Mouse (Mus musculus) stomach, embryonic 16.5 days (tissue): ENCODE measurements around the gene Pgam2. TPM values are rescaled to one million over a fixed set of nuclear protein-coding genes. Genes with fewer than 3 reads are reported as not detected.

ENCODE experiments used
- ATAC-seq: fragments of 200-750 bp; cut with Nextera tagmentation; 2 replicates; pipeline ENCODE4 v1.8.0; 2017; ENCODE audit warnings: moderate number of reproducible peaks, moderate TSS enrichment; ENCODE audit not compliant: insufficient read depth, low FRiP score
- H3K27ac ChIP-seq: fragments of 300-500 bp; sonication (generic); 2 replicates; pipeline ENCODE4 v1.5.1; 2014; ENCODE audit warnings: low read length
- H3K27me3 ChIP-seq: fragments of 300-500 bp; sonication (generic); 2 replicates; pipeline ENCODE4 v1.6.1; 2014; ENCODE audit warnings: low read length, control low read depth, mixed read lengths; ENCODE audit not compliant: control insufficient read depth, insufficient read depth
- H3K36me3 ChIP-seq: fragments of 300-500 bp; sonication (generic); 2 replicates; pipeline ENCODE4 v1.6.1; 2014; ENCODE audit warnings: low read length; ENCODE audit not compliant: control insufficient read depth, insufficient read depth
- H3K4me1 ChIP-seq: fragments of 300-500 bp; sonication (generic); 2 replicates; pipeline ENCODE4 v1.6.1; 2014; ENCODE audit warnings: low read length, control low read depth, mixed read lengths; ENCODE audit not compliant: control insufficient read depth, insufficient read depth
- H3K4me2 ChIP-seq: fragments of 300-500 bp; sonication (generic); 2 replicates; pipeline ENCODE4 v1.6.1; 2014; ENCODE audit warnings: low read depth, low read length, mixed read lengths
- H3K4me3 ChIP-seq: fragments of 300-500 bp; sonication (generic); replicated peaks from 2 replicates; pipeline ENCODE4 v1.5.1; 2014; ENCODE audit warnings: mild to moderate bottlenecking, low read length
- H3K9ac ChIP-seq: fragments of 300-500 bp; sonication (generic); 2 replicates; pipeline ENCODE4 v1.6.1; 2014; ENCODE audit warnings: low read length
- H3K9me3 ChIP-seq: fragments of 300-500 bp; sonication (generic); replicated peaks from 2 replicates; pipeline ENCODE4 v1.6.1; 2016; ENCODE audit warnings: low read length, control low read depth; ENCODE audit not compliant: control insufficient read depth
- WGBS: fragments of 180-500 bp; shearing (Covaris S2); extraction: QIAGEN DNeasy Blood & Tissue Kit; methylation state at CpG from one replicate; pipeline ENCODE4 v1.1.7; 2014; 5-methylcytosine and 5-hydroxymethylcytosine counted together
- polyA plus RNA-seq: library from polyadenylated mRNA; unstranded; fragments of >200 nt; fragmentation: Nextera tagmentation; extraction: Ambion mirVana; gene quantifications from 2 replicates; pipeline ENCODE4 v1.2.1, GENCODE M21; 2015

Pgam2 gene
- polyA plus RNA-seq, 1 experiment from 2014 or later = 78.0 TPM

DNA sequence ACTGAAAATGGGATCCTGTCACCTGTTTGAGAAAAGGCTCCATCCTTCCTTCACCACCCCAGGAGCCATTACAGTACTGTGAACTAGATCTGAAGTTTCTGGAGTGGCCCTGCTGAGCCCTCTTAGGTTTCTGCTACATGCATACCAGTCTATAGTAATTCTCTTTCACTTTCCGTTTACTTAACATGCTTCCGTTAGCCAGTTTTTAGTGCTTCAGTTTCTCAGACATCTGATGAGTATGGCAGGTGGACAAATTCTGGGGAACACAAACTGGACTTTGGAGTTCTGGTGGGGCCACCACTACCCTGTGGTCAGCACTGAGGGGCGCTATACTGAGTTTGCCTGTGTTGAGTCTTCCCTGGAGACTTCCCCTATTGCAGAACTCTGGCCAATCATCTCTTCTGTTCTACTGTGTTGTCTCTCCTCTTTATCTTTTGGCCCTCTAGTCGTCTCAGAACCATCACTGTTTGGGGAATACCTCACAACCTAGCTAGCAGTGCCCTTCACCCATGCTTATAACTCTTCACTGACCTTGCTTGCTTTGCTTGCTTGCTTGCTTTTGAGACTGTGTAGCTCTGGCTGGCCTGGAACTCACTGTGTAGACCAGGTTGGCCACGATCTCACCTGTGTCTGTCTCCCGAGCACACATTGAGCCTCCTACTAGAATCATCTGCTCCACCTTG, 14.3 kb downstream of the Pgam2 start:
- Histone ChIP-seq H3K27ac (peak overlapping the region; percentile 86), H3K9ac (peak overlapping the region; percentile 86), H3K36me3 (peaks cover 3% of the 10 kb centered on the region; the same call in 1 of the 2 replicates), H3K4me2 (peak overlapping the region; percentile 88), H3K27me3 (no peaks in the 10 kb centered on the region), H3K4me1 (peaks cover 10% of the 10 kb centered on the region), H3K9me3 (no peaks in the 10 kb centered on the region), H3K4me3 (peak overlapping the region; percentile 70)
- ATAC-seq = no peak
- 48% methylated on average over 6 of the region's 6 CpGs for whole genome bisulfite sequencing

DNA sequence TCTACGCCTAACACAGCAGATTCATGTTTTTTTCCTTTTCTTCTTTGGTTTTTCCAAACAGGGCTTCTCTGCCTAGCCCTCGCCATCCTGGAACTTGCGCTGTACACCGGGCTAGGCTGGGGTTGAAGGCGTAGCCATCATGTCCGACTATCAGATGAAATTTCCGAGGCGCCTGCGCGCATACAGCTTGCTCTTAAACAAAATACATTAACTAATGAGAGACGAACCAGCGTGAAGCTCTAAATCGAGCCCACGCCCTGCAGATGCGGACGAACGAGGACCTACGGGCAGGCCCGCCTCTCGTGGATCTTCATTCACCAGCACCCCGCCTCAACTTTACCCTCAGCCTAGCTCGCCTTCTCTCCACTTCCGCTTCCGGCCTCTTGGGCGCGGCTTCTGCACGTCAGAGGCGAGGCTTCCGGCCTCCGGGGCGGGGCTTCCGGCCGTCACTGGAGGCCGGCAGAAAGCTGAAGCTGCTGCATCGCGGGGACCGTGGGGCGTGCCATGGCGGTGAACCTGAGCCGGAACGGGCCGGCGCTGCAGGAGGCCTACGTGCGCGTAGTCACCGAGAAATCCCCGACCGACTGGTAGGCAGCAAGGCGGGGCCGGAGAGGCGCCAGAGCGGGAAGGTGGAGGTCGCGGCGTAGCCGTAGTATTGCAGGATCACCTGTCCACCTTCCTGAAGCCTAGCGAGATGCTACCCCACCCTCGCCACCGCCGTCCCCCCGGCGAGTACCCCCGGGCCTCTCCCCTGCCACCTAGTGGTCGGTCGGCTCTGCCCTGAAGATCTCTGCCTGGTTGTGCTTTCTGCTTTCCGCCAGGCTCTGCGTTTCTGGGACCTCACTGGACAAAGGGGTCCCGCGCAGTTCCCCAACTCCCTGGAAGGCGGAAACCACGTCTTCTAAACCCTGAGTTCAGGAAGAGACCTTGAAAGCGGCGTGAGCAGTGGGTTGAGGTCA, 15.2 kb downstream of the Pgam2 start, which contains the start of gene Dbnl:
TSS of gene Dbnl (plus strand) at position 433 of the 959 bp plus-strand sequence.
- ATAC-seq = peak; percentile 97
- H3K4me1 ChIP-seq = peaks cover 10% of the 10 kb centered on the region
- no peaks in the 10 kb centered on the region for H3K27me3 ChIP-seq
- H3K27ac ChIP-seq = peak within 1 kb of the TSS; percentile 86
- H3K4me3 ChIP-seq = peak within 1 kb of the TSS; percentile 70
- peak within 1 kb of the TSS; percentile 88 for H3K4me2 ChIP-seq
- no peaks in the 10 kb centered on the region for H3K9me3 ChIP-seq
- WGBS = under 1% methylated on average over 74 of the region's 74 CpGs
- H3K9ac ChIP-seq = peak within 1 kb of the TSS; percentile 86
- H3K36me3 ChIP-seq = no peaks in the 10 kb centered on the region

DNA sequence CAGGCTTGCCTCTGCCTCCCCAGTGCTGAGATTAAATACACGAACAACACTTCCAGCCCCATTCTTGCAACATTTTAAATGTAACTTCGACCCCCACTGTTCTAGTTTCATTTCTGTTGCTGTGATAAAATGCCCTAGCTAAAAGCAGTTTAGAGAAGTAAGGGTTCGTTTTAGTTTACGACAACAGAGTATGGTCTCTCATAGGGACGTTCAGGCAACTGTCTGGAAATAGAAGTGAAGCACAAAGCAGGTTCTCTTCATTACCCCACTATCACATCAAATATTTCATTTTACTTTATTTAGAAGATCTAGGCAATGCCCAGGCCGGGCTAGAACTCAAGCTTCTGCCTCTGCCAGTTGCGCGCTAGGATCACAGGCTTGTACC, 15.9 kb downstream of the Pgam2 start:
- no peaks in the 10 kb centered on the region for H3K9me3 ChIP-seq
- H3K36me3 ChIP-seq = no peaks in the 10 kb centered on the region
- H3K27ac ChIP-seq = peak overlapping the region; percentile 86
- no peak for ATAC-seq
- peaks cover 10% of the 10 kb centered on the region for H3K4me1 ChIP-seq
- peak overlapping the region; percentile 70 for H3K4me3 ChIP-seq
- H3K9ac ChIP-seq = peak overlapping the region; percentile 74
- no peaks in the 10 kb centered on the region for H3K27me3 ChIP-seq
- peak overlapping the region; percentile 68 for H3K4me2 ChIP-seq
- 34% methylated on average over 8 of the region's 8 CpGs for WGBS

DNA sequence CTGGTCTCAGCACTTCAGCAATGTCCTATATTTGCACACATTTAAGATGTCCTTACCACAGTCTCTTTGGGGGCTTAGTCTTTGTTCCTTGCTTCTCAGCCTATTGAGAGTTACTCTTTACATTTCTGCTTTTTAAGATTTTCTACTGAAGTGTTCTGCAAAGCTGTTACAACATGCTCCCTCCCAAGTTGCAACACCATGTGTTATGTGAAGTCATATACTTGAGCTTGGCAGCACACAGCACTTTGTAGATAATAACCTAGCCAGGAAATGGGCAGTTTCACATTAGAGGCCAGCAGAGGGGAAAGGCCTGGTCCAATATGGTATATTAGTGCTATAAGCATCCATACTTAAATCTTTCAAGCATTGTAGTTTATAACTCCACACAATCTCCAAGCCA, 17.8 kb downstream of the Pgam2 start:
- no peak overlapping the region for H3K27ac ChIP-seq
- peaks cover 10% of the 10 kb centered on the region for H3K4me1 ChIP-seq
- no peak for ATAC-seq
- H3K4me2 ChIP-seq = no peak overlapping the region
- H3K27me3 ChIP-seq = no peaks in the 10 kb centered on the region
- H3K9me3 ChIP-seq = no peaks in the 10 kb centered on the region
- H3K36me3 ChIP-seq = no peaks in the 10 kb centered on the region
- no peak overlapping the region for H3K9ac ChIP-seq
- H3K4me3 ChIP-seq = no peak overlapping the region

DNA sequence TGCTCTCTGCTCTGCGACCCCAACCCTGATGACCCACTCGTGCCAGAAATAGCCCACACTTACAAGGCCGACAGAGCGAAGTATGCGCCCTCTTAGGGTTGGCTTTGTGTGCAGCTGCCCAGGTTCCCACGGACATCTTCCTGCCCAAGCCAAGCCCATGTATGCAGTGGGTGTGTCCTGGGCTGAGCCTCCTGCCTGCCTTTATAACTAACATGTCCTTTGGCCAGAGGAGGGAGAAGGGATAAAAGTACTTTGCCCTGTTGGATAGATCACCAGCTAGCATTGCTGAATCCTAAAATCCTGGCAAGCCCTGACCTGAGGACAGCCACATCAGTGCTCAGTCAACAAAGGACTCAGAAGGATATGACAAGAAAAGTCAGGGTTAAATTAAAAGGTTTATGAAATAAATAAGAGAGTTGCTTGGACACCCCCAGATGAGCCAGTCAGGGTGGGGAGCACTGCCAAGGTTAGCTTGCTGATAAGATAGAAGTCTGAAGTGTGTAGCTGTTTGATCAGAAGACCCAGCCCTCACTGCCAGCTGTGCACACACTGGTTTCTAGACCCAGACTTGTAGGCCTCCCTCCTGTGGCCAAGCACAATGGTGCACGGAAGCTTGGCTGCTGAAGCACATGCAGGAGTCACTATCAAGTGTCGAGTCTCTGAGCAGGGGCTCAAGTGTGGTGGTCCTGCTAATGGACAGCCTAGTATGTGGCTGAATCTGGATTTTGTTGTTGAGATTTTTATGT, 21.2 kb downstream of the Pgam2 start:
- Histone ChIP-seq H3K4me1 (no peaks in the 10 kb centered on the region), H3K4me2 (no peak overlapping the region), H3K36me3 (no peaks in the 10 kb centered on the region), H3K27me3 (no peaks in the 10 kb centered on the region), H3K4me3 (no peak overlapping the region), H3K9me3 (no peaks in the 10 kb centered on the region), H3K9ac (no peak overlapping the region), H3K27ac (no peak overlapping the region)
- peak; percentile 71 for ATAC-seq
- 54% methylated on average over 8 of the region's 8 CpGs for WGBS

DNA sequence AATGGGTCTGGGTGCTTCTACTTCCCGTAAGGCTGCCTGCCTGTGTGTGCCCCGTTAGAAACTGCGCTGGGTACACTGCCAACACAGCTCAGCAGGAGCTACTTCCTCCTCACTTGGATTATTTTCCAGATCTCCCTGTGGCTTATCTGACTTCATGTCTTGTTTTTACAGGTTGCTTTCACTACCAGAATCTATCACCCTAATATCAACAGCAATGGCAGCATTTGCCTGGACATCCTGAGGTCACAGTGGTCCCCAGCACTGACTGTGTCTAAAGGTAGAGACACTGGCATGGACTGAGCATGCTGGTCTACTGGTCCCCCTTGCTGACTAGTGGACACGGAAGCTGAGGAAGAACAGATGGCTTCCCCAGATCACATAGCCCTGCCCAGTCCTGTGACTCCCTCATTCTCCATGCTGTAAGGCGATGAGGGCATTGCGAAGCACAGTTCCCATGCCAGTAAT, 23.5 kb downstream of the Pgam2 start:
- H3K9ac ChIP-seq = no peak overlapping the region

DNA sequence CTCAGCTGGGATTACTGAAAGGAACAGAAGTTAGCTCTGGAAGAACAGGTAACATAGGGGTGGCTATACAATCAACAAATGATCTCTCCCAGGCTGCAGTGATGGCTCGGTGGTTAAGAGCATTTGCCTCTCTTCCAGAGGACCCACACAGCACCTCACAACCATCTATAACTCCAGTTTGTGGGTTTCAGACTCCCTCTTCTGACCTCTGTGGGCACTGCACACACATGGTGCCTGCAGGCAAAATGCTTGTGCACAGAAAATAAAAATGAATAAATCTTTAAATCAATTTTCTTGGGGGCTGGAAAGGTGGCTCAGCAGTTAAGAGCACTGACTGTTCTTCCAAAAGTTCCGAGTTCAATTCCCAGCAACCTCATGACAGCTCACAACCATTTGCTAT, 25.1 kb downstream of the Pgam2 start:
- Histone ChIP-seq H3K36me3 (no peaks in the 10 kb centered on the region), H3K9me3 (no peaks in the 10 kb centered on the region), H3K4me2 (no peak overlapping the region), H3K27me3 (no peaks in the 10 kb centered on the region), H3K4me3 (no peak overlapping the region), H3K27ac (no peak overlapping the region), H3K9ac (no peak overlapping the region), H3K4me1 (no peaks in the 10 kb centered on the region)
- no peak for ATAC-seq
- WGBS = 65% methylated on average over 2 of the region's 2 CpGs

More for the DNA sequence above, 23.5 kb downstream of the Pgam2 start:
- Histone ChIP-seq H3K27me3 (no peaks in the 10 kb centered on the region), H3K27ac (no peak overlapping the region), H3K4me2 (no peak overlapping the region), H3K36me3 (no peaks in the 10 kb centered on the region), H3K9me3 (no peaks in the 10 kb centered on the region), H3K4me1 (no peaks in the 10 kb centered on the region), H3K4me3 (no peak overlapping the region)
- WGBS = 92% methylated on average over 6 of the region's 6 CpGs
- ATAC-seq = no peak

DNA sequence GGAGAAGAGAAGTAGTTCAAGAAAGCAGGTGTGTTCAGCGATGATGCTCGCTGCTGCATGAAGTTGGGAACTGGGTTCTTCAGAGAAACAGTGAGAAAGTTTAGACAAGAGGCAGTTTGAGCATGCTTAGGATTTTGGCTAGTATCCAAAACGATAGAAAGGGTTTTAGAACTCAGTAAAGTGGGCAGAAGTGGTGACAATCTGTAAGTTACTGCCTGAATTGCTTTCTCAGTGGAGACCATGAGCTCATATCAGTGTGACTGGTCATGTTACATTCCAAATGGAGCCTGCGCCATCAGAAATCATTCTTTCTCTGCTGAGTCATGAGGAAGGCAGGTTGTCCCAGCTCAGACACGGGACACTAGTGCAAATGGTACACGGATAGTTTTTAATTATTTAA, 37.5 kb downstream of the Pgam2 start:
- Histone ChIP-seq H3K9ac (no peak overlapping the region), H3K4me2 (no peak overlapping the region), H3K27me3 (no peaks in the 10 kb centered on the region), H3K4me1 (no peaks in the 10 kb centered on the region), H3K4me3 (no peak overlapping the region), H3K36me3 (no peaks in the 10 kb centered on the region; the same call in 1 of the 2 replicates), H3K9me3 (no peaks in the 10 kb centered on the region), H3K27ac (no peak overlapping the region)
- no peak for ATAC-seq
- WGBS = 83% methylated on average over 6 of the region's 6 CpGs
